Mouse (Mus musculus): Measurements from ENCODE around the gene Iqgap2. TPM values are rescaled to one million over a fixed set of nuclear protein-coding genes. Genes with fewer than 3 reads are reported as not detected.

The Iqgap2 gene
- polyA plus RNA-seq (2016; fragmentation: Nextera tagmentation; extraction: Ambion mirVana) = 7.1 and 9.7 TPM in 2 replicates

DNA sequence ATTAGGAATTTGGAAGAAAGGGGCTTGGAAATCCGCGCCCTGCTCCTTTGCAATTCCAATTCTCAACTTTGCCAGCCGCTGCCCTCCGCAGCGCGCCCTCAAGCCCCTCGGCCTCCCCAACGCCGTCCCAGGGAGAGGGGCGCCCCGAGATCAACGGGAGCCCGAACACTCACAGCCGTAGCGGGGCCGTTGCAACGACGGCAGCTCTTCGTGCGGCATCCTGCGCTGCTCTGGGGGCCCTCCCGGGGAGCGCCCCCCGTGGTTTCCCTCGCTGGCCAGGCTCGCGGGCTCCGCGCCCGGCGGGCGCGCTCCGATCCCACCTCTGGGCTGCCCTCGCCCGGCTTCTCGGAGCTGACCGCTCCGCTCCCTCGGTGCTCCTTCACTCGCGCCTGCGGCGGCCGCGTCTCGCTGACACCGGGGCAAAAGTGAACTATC is at the start of gene Iqgap2:
Gene Iqgap2, minus strand, starts transcription at position 432 of the 435 bp plus-strand sequence.
- Histone ChIP-seq H3K4me1 (peaks cover 31% of the 10 kb centered on the region), H3K27ac (peak within 1 kb of the TSS; percentile 96), H3K36me3 (no peaks in the 10 kb centered on the region; the same call in 1 of the 2 replicates), H3K27me3 (ENCODE audit: low read depth, poor library complexity, severe bottlenecking) (no peaks in the 10 kb centered on the region), H3K4me3 (peak within 1 kb of the TSS; percentile 85), H3K9me3 (replicated peaks) (no peaks in the 10 kb centered on the region)
- no peak for DNase-seq (ENCODE audit: low spot score)
- 1% methylated on average over 47 of the region's 48 CpGs for WGBS

- H3K9me3 ChIP-seq (replicated peaks) = no peaks in the 10 kb centered on the region
- DNase-seq (ENCODE audit: low spot score) = no peak
- no peak overlapping the region for H3K4me3 ChIP-seq
- H3K27me3 ChIP-seq (ENCODE audit: low read depth, poor library complexity, severe bottlenecking) = no peaks in the 10 kb centered on the region
- WGBS = 80% methylated on average over 5 of the region's 5 CpGs
- H3K4me1 ChIP-seq = no peaks in the 10 kb centered on the region
- H3K36me3 ChIP-seq = no peaks in the 10 kb centered on the region
- H3K27ac ChIP-seq = no peak overlapping the region
These were observed 49.1 kb upstream of the Iqgap2 start for GRCm38 (mm10) chr13:95940811-95941210.

- no peaks in the 10 kb centered on the region for H3K36me3 ChIP-seq
- 0 out of 2 replicates have a peak, but pooled peaks cover 5% of the 10 kb centered on the region for H3K4me1 ChIP-seq
- H3K4me3 ChIP-seq = no peak overlapping the region
- 0 out of 2 replicates have a peak, but pooled peaks cover 2% of the 10 kb centered on the region for H3K9me3 ChIP-seq (replicated peaks)
- H3K27me3 ChIP-seq (ENCODE audit: low read depth, poor library complexity, severe bottlenecking) = no peaks in the 10 kb centered on the region
- no peak overlapping the region for H3K27ac ChIP-seq
- DNase-seq (ENCODE audit: low spot score) = no peak
- WGBS = 82% methylated on average over 2 of the region's 2 CpGs
These were observed 32.5 kb upstream of the Iqgap2 start for GRCm38 (mm10) chr13:95924201-95924621.

GRCm38 (mm10) chr13:95922626-95923025 is 30.9 kb upstream of the Iqgap2 start:
- no peak for DNase-seq (ENCODE audit: low spot score)
- Histone ChIP-seq H3K9me3 (replicated peaks) (0 out of 2 replicates have a peak, but pooled peaks cover 2% of the 10 kb centered on the region), H3K36me3 (no peaks in the 10 kb centered on the region), H3K27me3 (ENCODE audit: low read depth, poor library complexity, severe bottlenecking) (no peaks in the 10 kb centered on the region), H3K4me1 (0 out of 2 replicates have a peak, but pooled peaks cover 5% of the 10 kb centered on the region), H3K4me3 (no peak overlapping the region), H3K27ac (no peak overlapping the region)
- WGBS = 91% methylated on average over 4 of the region's 4 CpGs

GRCm38 (mm10) chr13:95918624-95919284 is 27.0 kb upstream of the Iqgap2 start:
- no peaks in the 10 kb centered on the region for H3K27me3 ChIP-seq (ENCODE audit: low read depth, poor library complexity, severe bottlenecking)
- H3K27ac ChIP-seq = no peak overlapping the region
- DNase-seq (ENCODE audit: low spot score) = no peak
- 0 out of 2 replicates have a peak, but pooled peaks cover 5% of the 10 kb centered on the region for H3K4me1 ChIP-seq
- H3K9me3 ChIP-seq (replicated peaks) = 0 out of 2 replicates have a peak, but pooled peaks cover 2% of the 10 kb centered on the region
- H3K36me3 ChIP-seq = no peaks in the 10 kb centered on the region
- WGBS = 94% methylated on average over 9 of the region's 9 CpGs
- H3K4me3 ChIP-seq = no peak overlapping the region

GRCm38 (mm10) chr13:95913046-95913406 is 21.3 kb upstream of the Iqgap2 start:
- H3K4me3 ChIP-seq = no peak overlapping the region
- no peaks in the 10 kb centered on the region for H3K27me3 ChIP-seq (ENCODE audit: low read depth, poor library complexity, severe bottlenecking)
- H3K4me1 ChIP-seq = peaks cover 7% of the 10 kb centered on the region; the same call in 1 of the 2 replicates
- no peak for DNase-seq (ENCODE audit: low spot score)
- no peaks in the 10 kb centered on the region for H3K9me3 ChIP-seq (replicated peaks)
- H3K27ac ChIP-seq = no peak overlapping the region
- 79% methylated on average over 2 of the region's 2 CpGs for WGBS
- H3K36me3 ChIP-seq = no peaks in the 10 kb centered on the region

GRCm38 (mm10) chr13:95912157-95913045 is 20.7 kb upstream of the Iqgap2 start:
- no peaks in the 10 kb centered on the region for H3K27me3 ChIP-seq (ENCODE audit: low read depth, poor library complexity, severe bottlenecking)
- H3K4me3 ChIP-seq = no peak overlapping the region
- DNase-seq (ENCODE audit: low spot score) = no peak
- WGBS = 85% methylated on average over 11 of the region's 11 CpGs
- peaks cover 7% of the 10 kb centered on the region; the same call in 1 of the 2 replicates for H3K4me1 ChIP-seq
- H3K27ac ChIP-seq = no peak overlapping the region
- no peaks in the 10 kb centered on the region for H3K9me3 ChIP-seq (replicated peaks)
- no peaks in the 10 kb centered on the region for H3K36me3 ChIP-seq

DNA sequence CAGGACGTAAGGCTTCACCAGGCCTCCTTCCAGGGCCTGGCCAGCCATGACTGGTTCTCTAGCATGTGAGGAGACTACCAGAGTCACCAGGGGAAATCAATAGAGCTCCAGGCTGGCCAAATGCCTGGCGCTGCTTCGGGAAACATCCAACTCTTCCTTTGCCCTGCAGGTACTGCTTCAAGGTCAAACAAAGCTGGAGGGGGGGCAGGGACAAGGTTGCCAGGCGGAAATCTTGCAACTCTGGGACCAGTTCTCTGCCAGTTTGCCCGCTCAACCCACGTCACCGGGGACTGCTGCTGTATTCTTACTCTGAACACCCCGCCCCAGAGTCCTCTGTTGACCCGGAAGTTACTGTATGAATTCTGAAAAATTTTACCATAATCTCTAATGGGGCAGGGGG is 18.5 kb upstream of the Iqgap2 start:
- Histone ChIP-seq H3K4me1 (peaks cover 7% of the 10 kb centered on the region; the same call in 1 of the 2 replicates), H3K27me3 (ENCODE audit: low read depth, poor library complexity, severe bottlenecking) (no peaks in the 10 kb centered on the region), H3K9me3 (replicated peaks) (no peaks in the 10 kb centered on the region), H3K4me3 (no peak overlapping the region), H3K36me3 (no peaks in the 10 kb centered on the region), H3K27ac (no peak overlapping the region)
- DNase-seq (ENCODE audit: low spot score) = no peak
- 77% methylated on average over 9 of the region's 9 CpGs for WGBS

DNA sequence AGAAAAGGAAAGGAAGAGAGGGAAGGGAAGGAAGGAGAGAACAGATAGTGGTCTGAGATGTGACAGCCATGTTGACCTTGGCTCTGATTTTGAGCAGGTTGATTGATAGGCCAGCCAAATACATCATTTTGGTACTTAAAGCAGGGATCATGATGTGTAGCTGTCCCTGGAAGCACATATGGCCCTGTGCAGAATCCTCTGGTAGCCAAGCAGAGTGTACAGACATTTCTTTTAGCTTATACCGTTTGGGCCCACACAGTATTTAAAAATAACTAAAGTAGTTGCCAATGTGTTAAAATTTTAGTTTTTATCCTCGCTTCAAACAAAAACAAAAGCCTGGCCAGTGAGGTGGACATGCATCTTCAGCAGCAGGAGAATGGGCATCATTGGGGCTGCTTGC is 17.5 kb upstream of the Iqgap2 start:
- no peaks in the 10 kb centered on the region for H3K36me3 ChIP-seq
- WGBS = 81% methylated on average over 2 of the region's 2 CpGs
- no peaks in the 10 kb centered on the region for H3K9me3 ChIP-seq (replicated peaks)
- peaks cover 7% of the 10 kb centered on the region; the same call in 1 of the 2 replicates for H3K4me1 ChIP-seq
- no peak overlapping the region for H3K4me3 ChIP-seq
- no peak for DNase-seq (ENCODE audit: low spot score)
- no peaks in the 10 kb centered on the region for H3K27me3 ChIP-seq (ENCODE audit: low read depth, poor library complexity, severe bottlenecking)
- no peak overlapping the region for H3K27ac ChIP-seq

DNA sequence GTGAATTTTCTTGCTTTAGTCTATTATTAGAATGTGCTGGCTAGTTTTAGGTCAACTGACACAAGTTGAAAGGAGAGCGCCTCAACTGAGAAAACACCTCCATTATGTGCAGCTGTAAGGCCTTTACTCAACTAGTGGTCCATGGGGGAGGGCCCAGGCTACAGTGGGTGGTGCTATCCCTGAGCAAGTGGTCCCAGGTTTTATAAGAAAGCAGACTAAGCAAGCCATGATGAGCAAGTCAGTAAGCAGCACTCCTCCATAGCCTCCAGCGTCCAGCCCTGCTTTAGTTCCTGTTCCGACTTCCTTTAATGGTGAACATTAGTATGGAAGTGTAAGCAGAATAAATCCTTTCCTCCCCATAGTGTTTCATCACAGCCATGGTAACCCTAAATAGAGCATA is 11.0 kb upstream of the Iqgap2 start:
- DNase-seq (ENCODE audit: low spot score) = no peak
- Histone ChIP-seq H3K36me3 (no peaks in the 10 kb centered on the region), H3K4me3 (no peak overlapping the region), H3K27me3 (ENCODE audit: low read depth, poor library complexity, severe bottlenecking) (no peaks in the 10 kb centered on the region), H3K4me1 (peaks cover 34% of the 10 kb centered on the region), H3K27ac (peak overlapping the region; percentile 67; the same call in 1 of the 2 replicates), H3K9me3 (replicated peaks) (no peaks in the 10 kb centered on the region)
- WGBS = 94% methylated on average over 3 of the region's 3 CpGs

DNA sequence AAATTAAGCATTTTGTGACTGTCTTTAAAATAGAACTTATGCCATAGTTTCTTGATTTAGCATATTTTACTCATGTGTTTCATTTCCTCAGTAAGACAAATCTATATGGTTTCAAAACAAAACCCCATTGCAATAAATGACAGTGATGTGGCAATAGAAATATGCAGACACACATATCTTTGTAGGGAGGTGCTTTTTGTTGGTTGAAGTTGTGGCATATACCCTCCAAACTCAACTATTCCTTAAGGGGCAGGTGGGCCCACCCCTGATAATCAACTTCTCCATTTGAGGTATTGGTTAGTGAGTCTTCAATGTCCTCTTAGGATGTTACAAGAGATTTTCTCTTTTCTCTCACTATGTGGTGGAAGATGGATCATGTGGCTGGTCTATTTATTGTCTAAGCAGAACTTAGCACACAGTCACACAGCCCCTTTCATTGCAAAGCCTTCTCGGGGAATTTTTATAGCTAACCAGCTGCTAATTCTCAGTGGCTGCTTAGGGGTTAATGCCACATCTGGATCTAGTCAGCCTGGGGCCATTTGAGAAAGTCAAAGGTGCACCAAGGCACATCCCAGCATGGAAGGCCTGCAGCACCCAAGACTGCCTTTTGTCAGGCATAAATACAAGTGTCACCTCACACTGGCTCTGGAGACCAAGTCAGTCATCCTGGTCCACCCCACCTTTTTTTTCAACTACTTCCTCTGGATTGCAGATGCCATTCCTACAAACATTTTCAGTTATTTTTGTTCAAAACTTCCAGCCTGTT is 8.3 kb upstream of the Iqgap2 start:
- Histone ChIP-seq H3K27me3 (ENCODE audit: low read depth, poor library complexity, severe bottlenecking) (no peaks in the 10 kb centered on the region), H3K36me3 (no peaks in the 10 kb centered on the region), H3K4me1 (peaks cover 34% of the 10 kb centered on the region), H3K4me3 (no peak overlapping the region), H3K9me3 (replicated peaks) (no peaks in the 10 kb centered on the region), H3K27ac (peak overlapping the region; percentile 69)
- peak; percentile 76 for DNase-seq (ENCODE audit: low spot score)
- WGBS = 15% methylated on average over 1 of the region's 1 CpGs

- no peaks in the 10 kb centered on the region for H3K27me3 ChIP-seq (ENCODE audit: low read depth, poor library complexity, severe bottlenecking)
- H3K27ac ChIP-seq = no peak overlapping the region
- 93% methylated on average over 6 of the region's 6 CpGs for WGBS
These were observed 4.8 kb upstream of the Iqgap2 start for GRCm38 (mm10) chr13:95896501-95896900.

More at GRCm38 (mm10) chr13:95896501-95896900, 4.8 kb upstream of the Iqgap2 start:
- H3K9me3 ChIP-seq (replicated peaks) = no peaks in the 10 kb centered on the region
- no peaks in the 10 kb centered on the region for H3K36me3 ChIP-seq
- peaks cover 43% of the 10 kb centered on the region for H3K4me1 ChIP-seq
- DNase-seq (ENCODE audit: low spot score) = no peak
- no peak overlapping the region for H3K4me3 ChIP-seq
